Mouse (Mus musculus): ENCODE results near the gene Rgl1. TPM values are rescaled to one million over a fixed set of nuclear protein-coding genes. Genes with fewer than 3 reads are reported as not detected.

Gene Rgl1
- total and polyA plus RNA-seq, 2 experiments from 2014 or later: 36.7 to 38.9 TPM

- H3K36me3 ChIP-seq (replicated peaks; ENCODE audit: control insufficient read depth, insufficient read depth, low read length): no peaks in the 10 kb centered on the region
- H3K27ac ChIP-seq (ENCODE audit: low read depth): peak overlapping the region; percentile 83
- peak overlapping the region; percentile 17 for H3K4me2 ChIP-seq (ENCODE audit: low read depth, low read length)
- ATAC-seq (ENCODE audit: insufficient read depth, low read depth) (peak; percentile 84), DNase-seq (ENCODE audit: low spot score) (peak; percentile 80)
- H3K9ac ChIP-seq (replicated peaks; ENCODE audit: low read depth, low read length): no peak overlapping the region
- 23% methylated on average over 11 of the region's 11 CpGs for WGBS
- TF ChIP-seq CTCF (IDR thresholded peaks at IDR 0.05; ENCODE audit: low read depth): no peak
- TF ChIP-seq EP300 (IDR thresholded peaks at IDR 0.05; ENCODE audit: low read depth): no peak; the same call in 1 of the 2 replicates
- H3K4me1 ChIP-seq (ENCODE audit: control insufficient read depth, insufficient read depth): peaks cover 40% of the 10 kb centered on the region
- H3K9me3 ChIP-seq (replicated peaks; ENCODE audit: control insufficient read depth, low read length): no peaks in the 10 kb centered on the region
- H3K4me3 ChIP-seq (ENCODE audit: low read depth, low read length): no peak overlapping the region
- H3K27me3 ChIP-seq (ENCODE audit: control insufficient read depth, insufficient read depth, low read length): no peaks in the 10 kb centered on the region
Observed at GRCm38 (mm10) chr1:152682368-152683194, 83.6 kb downstream of the Rgl1 start.

DNA sequence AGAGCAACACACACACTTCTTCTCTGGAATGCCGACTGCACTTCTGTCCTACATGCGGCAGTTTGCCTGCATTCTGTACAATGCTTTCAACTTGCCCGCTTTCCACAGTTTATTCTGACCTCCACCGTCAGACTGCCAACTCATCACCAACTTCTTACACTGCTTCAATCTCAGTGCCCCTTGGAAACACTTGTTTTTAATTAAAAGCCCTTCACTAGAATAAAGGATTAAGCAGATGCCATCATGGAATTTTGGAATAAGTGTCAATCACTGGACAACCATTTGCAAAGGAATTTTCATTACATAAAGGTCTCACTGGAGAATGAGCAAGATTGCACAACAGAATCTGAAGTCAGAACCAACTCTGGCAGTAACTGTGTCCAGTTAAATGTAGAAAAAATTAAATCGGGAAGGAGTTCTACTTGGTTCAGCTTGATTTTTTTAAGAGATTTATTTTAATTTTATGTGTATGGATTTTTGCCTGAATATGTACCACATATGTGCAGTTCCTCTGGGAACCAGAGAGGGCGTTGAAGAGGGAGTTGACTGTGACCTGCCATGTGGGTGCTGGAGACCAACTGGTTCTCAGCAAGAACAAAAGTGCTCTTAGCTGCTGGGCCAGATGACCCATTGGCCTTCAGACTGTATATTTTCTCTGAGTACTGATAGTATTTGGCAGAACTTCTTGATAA is 84.3 kb downstream of the Rgl1 start:
- Histone ChIP-seq H3K4me3 (ENCODE audit: low read depth, low read length) (no peak overlapping the region), H3K4me2 (ENCODE audit: low read depth, low read length) (0 out of 2 replicates have a peak overlapping the region, but pooled peaks have one; percentile 17), H3K9ac (replicated peaks; ENCODE audit: low read depth, low read length) (no peak overlapping the region), H3K27ac (ENCODE audit: low read depth) (peak overlapping the region; percentile 83), H3K27me3 (ENCODE audit: control insufficient read depth, insufficient read depth, low read length) (no peaks in the 10 kb centered on the region), H3K4me1 (ENCODE audit: control insufficient read depth, insufficient read depth) (peaks cover 32% of the 10 kb centered on the region), H3K9me3 (replicated peaks; ENCODE audit: control insufficient read depth, low read length) (no peaks in the 10 kb centered on the region), H3K36me3 (replicated peaks; ENCODE audit: control insufficient read depth, insufficient read depth, low read length) (no peaks in the 10 kb centered on the region)
- no peak for TF ChIP-seq EP300 (IDR thresholded peaks at IDR 0.05; ENCODE audit: low read depth)
- TF ChIP-seq CTCF (IDR thresholded peaks at IDR 0.05; ENCODE audit: low read depth): no peak
- 54% methylated on average over 6 of the region's 6 CpGs for WGBS
- DNase-seq (ENCODE audit: low spot score) (no peak), ATAC-seq (ENCODE audit: insufficient read depth, low read depth) (no peak)

GRCm38 (mm10) chr1:152681116-152681515 is 85.0 kb downstream of the Rgl1 start:
- no peaks in the 10 kb centered on the region for H3K9me3 ChIP-seq (replicated peaks; ENCODE audit: control insufficient read depth, low read length)
- no peak for ATAC-seq (ENCODE audit: insufficient read depth, low read depth)
- 39% methylated on average over 8 of the region's 8 CpGs for WGBS

DNA sequence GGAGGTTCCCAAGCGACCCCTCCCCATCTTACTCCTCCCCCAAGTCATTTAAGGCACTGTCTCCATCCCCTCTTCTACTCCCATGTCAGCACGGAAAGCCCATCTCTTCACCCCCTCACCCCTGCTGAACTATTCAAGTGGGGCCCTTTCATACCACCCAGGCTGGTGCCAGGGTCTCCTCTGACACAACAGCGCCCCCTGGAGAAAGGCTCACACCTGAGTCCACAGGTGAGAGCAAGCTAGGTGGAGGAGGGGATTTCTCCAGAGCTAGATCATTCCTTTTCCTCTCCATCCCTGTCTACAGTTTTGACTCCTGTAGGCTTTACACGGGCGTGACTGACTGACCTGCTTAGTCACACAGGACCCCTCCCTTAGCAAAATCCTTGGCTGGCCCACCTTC is 87.7 kb downstream of the Rgl1 start:
- H3K27me3 ChIP-seq (ENCODE audit: control insufficient read depth, insufficient read depth, low read length): no peaks in the 10 kb centered on the region
- H3K4me1 ChIP-seq (ENCODE audit: control insufficient read depth, insufficient read depth): peaks cover 28% of the 10 kb centered on the region
- ATAC-seq (ENCODE audit: insufficient read depth, low read depth) (no peak), DNase-seq (ENCODE audit: low spot score) (no peak)
- no peaks in the 10 kb centered on the region for H3K36me3 ChIP-seq (replicated peaks; ENCODE audit: control insufficient read depth, insufficient read depth, low read length)
- 59% methylated on average over 5 of the region's 5 CpGs for WGBS
- H3K4me3 ChIP-seq (ENCODE audit: low read depth, low read length): no peak overlapping the region
- no peak overlapping the region for H3K9ac ChIP-seq (replicated peaks; ENCODE audit: low read depth, low read length)
- TF ChIP-seq EP300 (IDR thresholded peaks at IDR 0.05; ENCODE audit: low read depth): no peak
- TF ChIP-seq CTCF (IDR thresholded peaks at IDR 0.05; ENCODE audit: low read depth): peak; percentile 47
- H3K27ac ChIP-seq (ENCODE audit: low read depth): no peak overlapping the region
- no peak overlapping the region for H3K4me2 ChIP-seq (ENCODE audit: low read depth, low read length)
- H3K9me3 ChIP-seq (replicated peaks; ENCODE audit: control insufficient read depth, low read length): no peaks in the 10 kb centered on the region

More at GRCm38 (mm10) chr1:152681116-152681515, 85.0 kb downstream of the Rgl1 start:
- Histone ChIP-seq H3K4me1 (ENCODE audit: control insufficient read depth, insufficient read depth) (peaks cover 32% of the 10 kb centered on the region), H3K27ac (ENCODE audit: low read depth) (no peak overlapping the region), H3K4me2 (ENCODE audit: low read depth, low read length) (no peak overlapping the region), H3K36me3 (replicated peaks; ENCODE audit: control insufficient read depth, insufficient read depth, low read length) (no peaks in the 10 kb centered on the region), H3K9ac (replicated peaks; ENCODE audit: low read depth, low read length) (no peak overlapping the region), H3K27me3 (ENCODE audit: control insufficient read depth, insufficient read depth, low read length) (no peaks in the 10 kb centered on the region), H3K4me3 (ENCODE audit: low read depth, low read length) (no peak overlapping the region)
- no peak for TF ChIP-seq EP300 (IDR thresholded peaks at IDR 0.05; ENCODE audit: low read depth)
- TF ChIP-seq CTCF (IDR thresholded peaks at IDR 0.05; ENCODE audit: low read depth): no peak
- DNase-seq (ENCODE audit: low spot score): no peak

GRCm38 (mm10) chr1:152677482-152678211 is 88.5 kb downstream of the Rgl1 start:
- H3K9ac ChIP-seq (replicated peaks; ENCODE audit: low read depth, low read length): no peak overlapping the region
- no peak overlapping the region for H3K4me2 ChIP-seq (ENCODE audit: low read depth, low read length)
- DNase-seq (ENCODE audit: low spot score): no peak
- H3K36me3 ChIP-seq (replicated peaks; ENCODE audit: control insufficient read depth, insufficient read depth, low read length): no peaks in the 10 kb centered on the region
- H3K4me3 ChIP-seq (ENCODE audit: low read depth, low read length): no peak overlapping the region
- WGBS: 62% methylated on average over 12 of the region's 12 CpGs
- H3K27ac ChIP-seq (ENCODE audit: low read depth): peak overlapping the region; percentile 18; the same call in 1 of the 2 replicates
- TF ChIP-seq EP300 (IDR thresholded peaks at IDR 0.05; ENCODE audit: low read depth) (no peak), CTCF (IDR thresholded peaks at IDR 0.05; ENCODE audit: low read depth) (no peak)
- no peak for ATAC-seq (ENCODE audit: insufficient read depth, low read depth)
- H3K4me1 ChIP-seq (ENCODE audit: control insufficient read depth, insufficient read depth): peaks cover 23% of the 10 kb centered on the region
- no peaks in the 10 kb centered on the region for H3K27me3 ChIP-seq (ENCODE audit: control insufficient read depth, insufficient read depth, low read length)
- no peaks in the 10 kb centered on the region for H3K9me3 ChIP-seq (replicated peaks; ENCODE audit: control insufficient read depth, low read length)

Data from heart, postnatal 0 days (tissue).